Mouse (Mus musculus) hindbrain, embryonic 16.5 days (tissue): ENCODE data around the gene Tmem30c. TPM values are rescaled to one million over a fixed set of nuclear protein-coding genes. Genes with fewer than 3 reads are reported as not detected.
"Not testable (repeated sequence)": the region's sequence is repeated elsewhere in the genome, so short reads cannot be mapped to it uniquely, and the experiment has no call there.

Experiments used
- ATAC-seq: fragments of 200-750 bp; cut with Nextera tagmentation; 2 replicates; pipeline ENCODE4 v1.8.0; 2017; ENCODE audit warnings: moderate TSS enrichment, moderate library complexity
- H3K27ac ChIP-seq: fragments of 300-500 bp; sonication (generic); 2 replicates; pipeline ENCODE4 v1.5.1; 2014; ENCODE audit warnings: low read depth, mild to moderate bottlenecking, control low read depth, low read length, moderate library complexity
- H3K27me3 ChIP-seq: fragments of 300-500 bp; sonication (generic); replicated peaks from 2 replicates; pipeline ENCODE4 v1.6.1; 2014; ENCODE audit warnings: low read length; ENCODE audit not compliant: control insufficient read depth, insufficient read depth
- H3K36me3 ChIP-seq: fragments of 300-500 bp; sonication (generic); 2 replicates; pipeline ENCODE4 v1.6.1; 2014; ENCODE audit warnings: mild to moderate bottlenecking, low read length, moderate library complexity, mixed read lengths; ENCODE audit not compliant: control insufficient read depth, insufficient read depth
- H3K4me1 ChIP-seq: fragments of 300-500 bp; sonication (generic); 2 replicates; pipeline ENCODE4 v1.6.1; 2014; ENCODE audit warnings: low read depth, low read length; ENCODE audit not compliant: control insufficient read depth, insufficient read depth
- H3K4me2 ChIP-seq: fragments of 300-500 bp; sonication (generic); 2 replicates; pipeline ENCODE4 v1.6.1; 2014; ENCODE audit warnings: mild to moderate bottlenecking, low read length, control low read depth, moderate library complexity
- H3K4me3 ChIP-seq: fragments of 300-500 bp; sonication (generic); 2 replicates; pipeline ENCODE4 v1.5.1; 2014; ENCODE audit warnings: mild to moderate bottlenecking, low read length, control low read depth, moderate library complexity
- H3K9ac ChIP-seq: fragments of 300-500 bp; sonication (generic); 2 replicates; pipeline ENCODE4 v1.6.1; 2014; ENCODE audit warnings: low read depth, mild to moderate bottlenecking, control low read depth, low read length, moderate library complexity
- H3K9me3 ChIP-seq: fragments of 300-500 bp; sonication (generic); 2 replicates; pipeline ENCODE4 v1.6.1; 2014; ENCODE audit warnings: mild to moderate bottlenecking, low read length, moderate library complexity; ENCODE audit not compliant: control insufficient read depth
- WGBS: fragments of 180-500 bp; shearing (Covaris S2); extraction: QIAGEN DNeasy Blood & Tissue Kit; methylation state at CpG from one replicate; pipeline ENCODE4 v1.1.7; 2014; 5-methylcytosine and 5-hydroxymethylcytosine counted together
- polyA plus RNA-seq: library from polyadenylated mRNA; unstranded; fragments of >200 nt; fragmentation: Nextera tagmentation; extraction: Ambion mirVana; gene quantifications from 2 replicates; pipeline ENCODE4 v1.2.1, GENCODE M21; 2015

Gene Tmem30c
- polyA plus RNA-seq, 1 experiment from 2014 or later, result 0.31 TPM

- H3K9me3 ChIP-seq, result no peaks in the 10 kb centered on the region
- no peak overlapping the region for H3K9ac ChIP-seq
- no peak for ATAC-seq
- H3K4me2 ChIP-seq, result no peak overlapping the region
- H3K27ac ChIP-seq, result no peak overlapping the region
- H3K4me1 ChIP-seq, result no peaks in the 10 kb centered on the region
- 79% methylated on average over 3 of the region's 3 CpGs for WGBS
- no peak overlapping the region for H3K4me3 ChIP-seq
- H3K27me3 ChIP-seq, result 0 out of 2 replicates have a peak, but pooled peaks cover 2% of the 10 kb centered on the region
- H3K36me3 ChIP-seq, result no peaks in the 10 kb centered on the region
These were observed 46.1 kb downstream of the Tmem30c start for GRCm38 (mm10) chr16:57246596-57246995.

GRCm38 (mm10) chr16:57243858-57244248 is 48.8 kb downstream of the Tmem30c start:
- H3K9ac ChIP-seq, result no peak overlapping the region
- no peak overlapping the region for H3K4me2 ChIP-seq
- no peaks in the 10 kb centered on the region for H3K36me3 ChIP-seq
- 14% methylated on average over 6 of the region's 6 CpGs for WGBS
- H3K4me3 ChIP-seq, result no peak overlapping the region
- H3K27ac ChIP-seq, result no peak overlapping the region
- peak; percentile 79 for ATAC-seq
- no peaks in the 10 kb centered on the region for H3K9me3 ChIP-seq
- no peaks in the 10 kb centered on the region for H3K4me1 ChIP-seq
- 0 out of 2 replicates have a peak, but pooled peaks cover 2% of the 10 kb centered on the region for H3K27me3 ChIP-seq

GRCm38 (mm10) chr16:57243205-57243857 is 49.3 kb downstream of the Tmem30c start:
- H3K27ac ChIP-seq, result no peak overlapping the region
- no peaks in the 10 kb centered on the region for H3K4me1 ChIP-seq
- no peaks in the 10 kb centered on the region for H3K9me3 ChIP-seq
- no peak overlapping the region for H3K4me2 ChIP-seq
- H3K27me3 ChIP-seq, result 0 out of 2 replicates have a peak, but pooled peaks cover 2% of the 10 kb centered on the region
- H3K36me3 ChIP-seq, result no peaks in the 10 kb centered on the region
- no peak overlapping the region for H3K9ac ChIP-seq
- ATAC-seq, result peak; percentile 45; the same call in 1 of the 2 replicates
- WGBS, result 56% methylated on average over 10 of the region's 10 CpGs
- H3K4me3 ChIP-seq, result no peak overlapping the region

- no peak for ATAC-seq
- H3K4me2 ChIP-seq, result no peak overlapping the region
- no peak overlapping the region for H3K4me3 ChIP-seq
- H3K36me3 ChIP-seq, result no peaks in the 10 kb centered on the region
- WGBS, result 86% methylated on average over 5 of the region's 5 CpGs
- H3K27ac ChIP-seq, result no peak overlapping the region
- no peaks in the 10 kb centered on the region for H3K4me1 ChIP-seq
- H3K9ac ChIP-seq, result no peak overlapping the region
- H3K27me3 ChIP-seq, result 0 out of 2 replicates have a peak, but pooled peaks cover 2% of the 10 kb centered on the region
- H3K9me3 ChIP-seq, result no peaks in the 10 kb centered on the region
These were observed 49.8 kb downstream of the Tmem30c start for GRCm38 (mm10) chr16:57242857-57243204.

GRCm38 (mm10) chr16:57235871-57236510 is 56.7 kb downstream of the Tmem30c start:
- Histone ChIP-seq H3K9ac (no peak overlapping the region), H3K9me3 (no peaks in the 10 kb centered on the region), H3K4me1 (no peaks in the 10 kb centered on the region), H3K36me3 (no peaks in the 10 kb centered on the region), H3K27ac (no peak overlapping the region), H3K27me3 (no peaks in the 10 kb centered on the region), H3K4me2 (no peak overlapping the region), H3K4me3 (no peak overlapping the region)
- ATAC-seq, result no peak
- 72% methylated on average over 7 of the region's 7 CpGs for WGBS

- H3K27ac ChIP-seq, H3K9me3 ChIP-seq, H3K4me1 ChIP-seq, H3K9ac ChIP-seq, ATAC-seq, H3K36me3 ChIP-seq, H3K27me3 ChIP-seq: not testable (repeated sequence)
- WGBS, result 74% methylated on average over 4 of the region's 5 CpGs
- Histone ChIP-seq H3K4me2 (peak overlapping the region; percentile 75), H3K4me3 (peak overlapping the region; percentile 71)
These were observed 60.7 kb downstream of the Tmem30c start for GRCm38 (mm10) chr16:57231937-57232310.

GRCm38 (mm10) chr16:57231089-57231936 is 61.4 kb downstream of the Tmem30c start, which contains the start of gene Tbc1d23:
Tbc1d23 (minus strand) TSS chr16:57231504.
- H3K36me3 ChIP-seq, result no peaks in the 10 kb centered on the region
- H3K27me3 ChIP-seq, result no peaks in the 10 kb centered on the region
- peak within 1 kb of the TSS; percentile 81 for H3K9ac ChIP-seq
- peak; percentile 99 for ATAC-seq
- 1% methylated on average over 42 of the region's 42 CpGs for WGBS
- peak within 1 kb of the TSS; percentile 75 for H3K4me2 ChIP-seq
- peak within 1 kb of the TSS; percentile 65 for H3K27ac ChIP-seq
- no peaks in the 10 kb centered on the region for H3K9me3 ChIP-seq
- H3K4me3 ChIP-seq, result peak within 1 kb of the TSS; percentile 71
- peaks cover 8% of the 10 kb centered on the region for H3K4me1 ChIP-seq

GRCm38 (mm10) chr16:57226444-57226843 is 66.2 kb downstream of the Tmem30c start:
- 79% methylated on average over 5 of the region's 5 CpGs for WGBS
- ATAC-seq, result no peak

GRCm38 (mm10) chr16:57220361-57220760 is 72.3 kb downstream of the Tmem30c start:
- no peak for ATAC-seq
- Histone ChIP-seq H3K4me2 (no peak overlapping the region), H3K4me3 (no peak overlapping the region), H3K27ac (no peak overlapping the region), H3K9ac (no peak overlapping the region), H3K27me3 (no peaks in the 10 kb centered on the region), H3K36me3 (peaks cover 3% of the 10 kb centered on the region), H3K4me1 (no peaks in the 10 kb centered on the region), H3K9me3 (no peaks in the 10 kb centered on the region)
- WGBS, result 97% methylated on average over 6 of the region's 6 CpGs

More at GRCm38 (mm10) chr16:57226444-57226843, 66.2 kb downstream of the Tmem30c start:
- Histone ChIP-seq H3K36me3 (no peaks in the 10 kb centered on the region), H3K9ac (no peak overlapping the region), H3K27me3 (no peaks in the 10 kb centered on the region), H3K4me2 (no peak overlapping the region), H3K27ac (no peak overlapping the region), H3K4me1 (peaks cover 8% of the 10 kb centered on the region), H3K4me3 (no peak overlapping the region), H3K9me3 (no peaks in the 10 kb centered on the region)
